Mouse (Mus musculus) CD8-positive naive resting alpha-beta T cell, adult 2 months (primary cell): ENCODE data around the gene Rhox3a.
"Not testable (repeated sequence)": the region's sequence is repeated elsewhere in the genome, so short reads cannot be mapped to it uniquely, and the experiment has no call there.

Source experiments
- DNase-seq, 2 experiments: peaks; one replicate each; pipeline ENCODE4 v3.0.0; 2022; ENCODE audit warnings: low read depth in 2 of 2, low spot score in 2 of 2

Gene Rhox3a

GRCm38 (mm10) chrX:37249619-37250018 is at the start of gene Rhox3a:
Gene Rhox3a, plus strand, starts transcription at chrX:37249919.
- not testable (repeated sequence) for DNase-seq

- DNase-seq: no peak
These were observed 38.8 kb upstream of the Rhox3a start, which contains the start of gene Gm9 for GRCm38 (mm10) chrX:37210941-37211340. Gene Gm9, minus strand, starts transcription at chrX:37211041.

GRCm38 (mm10) chrX:37222158-37222557 is 27.6 kb upstream of the Rhox3a start, which contains the start of gene Rhox1:
Gene Rhox1, minus strand, starts transcription at chrX:37222258.
- DNase-seq: not testable (repeated sequence)

DNA sequence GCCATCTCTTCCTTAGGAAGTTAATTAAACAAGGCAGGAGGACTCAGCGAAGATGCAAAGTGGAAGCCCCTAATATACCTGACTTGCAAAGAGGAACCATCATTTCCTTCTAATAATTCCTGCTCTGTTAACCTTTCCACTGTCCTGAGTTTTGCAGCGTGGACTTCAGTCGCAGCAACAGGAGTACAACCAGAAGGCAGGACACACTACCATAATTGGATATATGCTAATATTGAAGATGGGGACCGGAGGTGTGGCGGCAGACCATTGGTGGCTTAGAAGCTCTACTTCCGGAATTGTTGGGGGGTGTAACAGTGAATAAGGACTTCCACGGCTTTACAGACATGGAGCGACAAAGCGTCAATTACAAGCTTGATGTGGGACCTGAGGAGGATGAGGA is 5.0 kb upstream of the Rhox3a start, which contains the start of gene Rhox2a:
TSS of gene Rhox2a (plus strand) at position 301 of the 400 bp plus-strand sequence.
- DNase-seq: not testable (repeated sequence)

DNA sequence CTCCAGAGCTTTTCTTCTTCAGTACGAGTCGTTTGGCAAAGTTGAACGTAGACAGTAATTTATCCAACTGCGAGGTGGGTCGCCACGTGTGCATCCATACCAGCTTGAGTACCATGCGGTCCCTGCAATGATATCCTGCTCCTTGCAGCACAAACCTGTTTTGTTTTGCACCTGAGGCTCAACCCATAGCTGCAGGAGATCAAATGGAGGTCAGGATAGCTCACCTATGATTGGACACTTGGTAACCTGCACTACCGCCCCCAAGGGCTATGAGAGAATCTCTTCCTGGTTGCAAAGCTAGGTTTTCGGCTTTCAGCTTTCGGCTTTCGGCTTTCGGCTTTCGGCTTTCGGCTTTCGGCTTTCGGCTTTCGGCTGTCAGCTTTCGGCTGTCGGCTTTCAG is 15.3 kb downstream of the Rhox3a start, which contains the start of gene Rhox4a:
TSS of gene Rhox4a (plus strand) at position 301 of the 400 bp plus-strand sequence.
- DNase-seq: not testable (repeated sequence)
